Mouse (Mus musculus): ENCODE results near the gene Phf10. TPM values are rescaled to one million over a fixed set of nuclear protein-coding genes. Genes with fewer than 3 reads are reported as not detected.
"Not testable (repeated sequence)": the region's sequence is repeated elsewhere in the genome, so short reads cannot be mapped to it uniquely, and the experiment has no call there.

Phf10 gene
- polyA plus RNA-seq, 1 experiment from 2014 or later: 21.3 TPM

DNA sequence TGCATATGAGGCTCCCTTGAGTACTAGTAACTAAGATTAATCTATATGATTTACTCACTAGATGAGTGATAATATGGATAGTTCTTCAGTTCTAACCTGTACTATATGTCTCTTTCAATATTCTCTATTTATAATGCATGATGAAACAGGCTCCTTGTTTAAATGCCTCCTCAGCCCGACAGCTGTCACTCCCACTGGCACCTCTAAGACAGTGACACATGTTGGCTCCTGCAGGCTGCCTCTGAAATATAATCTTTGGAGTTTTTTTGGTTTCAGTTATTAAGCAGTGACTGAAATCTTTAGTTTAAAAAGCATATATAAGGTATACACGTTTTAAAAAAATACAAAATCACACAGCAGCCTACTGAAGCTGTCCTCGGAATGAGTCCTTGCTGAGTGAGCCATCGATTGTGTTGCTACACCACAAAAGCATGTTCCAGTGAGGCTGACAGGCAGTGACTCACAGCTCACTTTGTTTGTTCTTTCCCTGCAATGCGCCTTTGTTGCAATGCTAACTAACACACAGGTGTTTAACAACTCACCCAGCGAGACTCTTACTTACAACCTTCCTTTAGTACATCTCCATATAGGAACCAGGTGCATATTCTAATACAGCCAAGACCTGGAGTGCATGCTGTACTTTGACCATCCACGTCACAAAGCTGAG, 11.8 kb downstream of the Phf10 start:
- Histone ChIP-seq H3K9me3 (ENCODE audit: control insufficient read depth, low read length) (no peaks in the 10 kb centered on the region), H3K36me3 (ENCODE audit: control insufficient read depth, insufficient read depth, low read length) (peaks cover 50% of the 10 kb centered on the region), H3K4me2 (ENCODE audit: low read depth, low read length) (no peak overlapping the region), H3K9ac (replicated peaks; ENCODE audit: low read depth, low read length) (no peak overlapping the region), H3K27ac (ENCODE audit: low read depth, low read length) (no peak overlapping the region), H3K4me1 (ENCODE audit: control insufficient read depth, insufficient read depth, low read length) (peaks cover 3% of the 10 kb centered on the region; the same call in 1 of the 2 replicates), H3K27me3 (ENCODE audit: control insufficient read depth, insufficient read depth, low read length) (no peaks in the 10 kb centered on the region), H3K4me3 (ENCODE audit: low read depth, low read length) (no peak overlapping the region)
- ATAC-seq (ENCODE audit: low read depth): no peak
- 89% methylated on average over 7 of the region's 7 CpGs for WGBS

DNA sequence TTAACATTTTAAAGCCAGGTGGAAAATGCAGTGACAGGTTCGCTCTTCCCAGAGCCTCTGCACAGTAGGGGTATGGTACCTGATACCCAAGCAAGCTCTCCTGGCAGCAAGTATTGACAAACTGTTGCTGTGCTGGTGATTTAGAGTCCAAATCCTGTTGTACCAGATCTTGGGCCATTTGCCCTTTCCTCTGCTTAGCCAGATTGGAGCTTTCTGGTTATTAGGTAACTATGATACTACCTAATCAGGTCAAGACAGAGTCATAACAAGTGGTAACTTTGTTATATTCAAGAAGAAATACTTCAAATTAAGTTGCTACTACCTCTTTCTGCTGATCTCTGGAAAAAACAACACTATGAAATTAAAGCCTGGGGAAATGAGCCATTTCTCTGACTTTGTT, 16.5 kb downstream of the Phf10 start:
- H3K4me3 ChIP-seq (ENCODE audit: low read depth, low read length): no peak overlapping the region
- H3K9me3 ChIP-seq (ENCODE audit: control insufficient read depth, low read length): no peaks in the 10 kb centered on the region
- H3K27me3 ChIP-seq (ENCODE audit: control insufficient read depth, insufficient read depth, low read length): no peaks in the 10 kb centered on the region; the same call in 1 of the 2 replicates
- H3K4me1 ChIP-seq (ENCODE audit: control insufficient read depth, insufficient read depth, low read length): peaks cover 11% of the 10 kb centered on the region
- no peak for ATAC-seq (ENCODE audit: low read depth)
- H3K4me2 ChIP-seq (ENCODE audit: low read depth, low read length): peak overlapping the region; percentile 98; the same call in 1 of the 2 replicates
- H3K27ac ChIP-seq (ENCODE audit: low read depth, low read length): no peak overlapping the region
- H3K9ac ChIP-seq (replicated peaks; ENCODE audit: low read depth, low read length): no peak overlapping the region
- WGBS: 90% methylated on average over 1 of the region's 1 CpGs
- peaks cover 22% of the 10 kb centered on the region for H3K36me3 ChIP-seq (ENCODE audit: control insufficient read depth, insufficient read depth, low read length)

DNA sequence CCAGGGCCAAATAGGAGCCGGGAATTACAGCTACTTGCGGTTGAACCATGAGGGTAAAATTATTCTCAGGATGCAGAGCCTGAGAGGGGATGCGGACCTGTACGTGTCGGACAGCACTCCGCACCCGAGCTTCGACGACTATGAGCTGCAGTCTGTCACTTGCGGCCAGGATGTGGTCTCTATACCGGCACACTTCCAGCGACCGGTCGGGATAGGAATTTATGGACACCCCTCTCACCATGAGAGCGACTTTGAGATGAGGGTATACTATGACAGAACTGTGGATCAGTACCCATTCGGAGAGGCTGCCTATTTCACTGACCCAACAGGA, 17.4 kb downstream of the Phf10 start:
- peak overlapping the region; percentile 77; the same call in 1 of the 2 replicates for H3K27ac ChIP-seq (ENCODE audit: low read depth, low read length)

DNA sequence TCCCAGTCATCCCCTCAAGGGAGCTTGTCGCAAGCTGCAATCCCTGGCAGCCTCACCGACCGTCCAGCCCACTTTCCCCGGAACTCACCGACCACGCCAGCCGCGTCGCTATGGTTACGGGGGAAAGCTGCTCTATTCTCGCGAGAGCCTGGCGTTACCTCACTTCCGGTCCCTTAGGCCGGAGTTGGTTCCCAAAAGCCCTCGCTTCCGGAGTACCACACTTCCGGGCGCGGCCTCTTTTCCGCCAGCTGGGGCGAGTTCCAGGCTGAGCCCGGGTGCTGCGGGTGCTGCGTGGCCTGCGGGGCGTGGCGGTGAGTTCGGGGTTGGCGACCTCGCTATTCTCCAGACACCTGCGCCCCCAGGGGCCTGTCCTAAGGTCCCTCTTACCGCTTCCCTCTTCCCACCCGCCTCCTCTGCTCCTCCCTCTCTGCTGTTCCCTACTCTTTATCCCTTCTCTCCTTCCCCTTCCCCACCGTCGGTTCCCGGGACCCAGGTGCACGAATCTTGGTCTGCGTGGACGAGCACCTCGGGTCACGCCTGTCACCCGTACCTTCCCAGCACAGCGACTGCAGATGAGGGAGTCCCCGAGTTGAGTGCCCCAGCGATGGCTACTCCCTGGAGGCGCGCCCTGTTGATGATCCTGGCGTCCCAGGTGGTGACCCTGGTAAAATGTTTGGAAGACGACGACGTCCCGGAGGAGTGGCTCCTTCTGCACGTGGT, 17.9 kb downstream of the Phf10 start, which contains the start of the genes Wdr27 and 1600012H06Rik:
TSS of gene Wdr27 (minus strand) at position 150 of the 720 bp plus-strand sequence.
TSS of gene 1600012H06Rik (plus strand) at position 176 of the 720 bp plus-strand sequence.
- peaks cover 11% of the 10 kb centered on the region; the same call in 1 of the 2 replicates for H3K36me3 ChIP-seq (ENCODE audit: control insufficient read depth, insufficient read depth, low read length)
- peaks cover 11% of the 10 kb centered on the region for H3K4me1 ChIP-seq (ENCODE audit: control insufficient read depth, insufficient read depth, low read length)
- H3K9ac ChIP-seq (replicated peaks; ENCODE audit: low read depth, low read length): peak within 1 kb of the TSS; percentile 83
- peak within 1 kb of the TSS; percentile 98 for H3K4me2 ChIP-seq (ENCODE audit: low read depth, low read length)
- peak; percentile 99 for ATAC-seq (ENCODE audit: low read depth)
- H3K9me3 ChIP-seq (ENCODE audit: control insufficient read depth, low read length): no peaks in the 10 kb centered on the region
- peak within 1 kb of the TSS; percentile 75 for H3K4me3 ChIP-seq (ENCODE audit: low read depth, low read length)
- H3K27ac ChIP-seq (ENCODE audit: low read depth, low read length): peak within 1 kb of the TSS; percentile 77
- WGBS: under 1% methylated on average over 54 of the region's 54 CpGs
- H3K27me3 ChIP-seq (ENCODE audit: control insufficient read depth, insufficient read depth, low read length): no peaks in the 10 kb centered on the region; the same call in 1 of the 2 replicates

More for the DNA sequence above, 17.4 kb downstream of the Phf10 start:
- ATAC-seq (ENCODE audit: low read depth): no peak; the same call in 1 of the 2 replicates
- Histone ChIP-seq H3K9me3 (ENCODE audit: control insufficient read depth, low read length) (no peaks in the 10 kb centered on the region), H3K27me3 (ENCODE audit: control insufficient read depth, insufficient read depth, low read length) (no peaks in the 10 kb centered on the region; the same call in 1 of the 2 replicates), H3K36me3 (ENCODE audit: control insufficient read depth, insufficient read depth, low read length) (peaks cover 16% of the 10 kb centered on the region), H3K9ac (replicated peaks; ENCODE audit: low read depth, low read length) (peak overlapping the region; percentile 83), H3K4me3 (ENCODE audit: low read depth, low read length) (peak overlapping the region; percentile 75), H3K4me2 (ENCODE audit: low read depth, low read length) (peak overlapping the region; percentile 98), H3K4me1 (ENCODE audit: control insufficient read depth, insufficient read depth, low read length) (peaks cover 11% of the 10 kb centered on the region)
- WGBS: 17% methylated on average over 16 of the region's 16 CpGs

DNA sequence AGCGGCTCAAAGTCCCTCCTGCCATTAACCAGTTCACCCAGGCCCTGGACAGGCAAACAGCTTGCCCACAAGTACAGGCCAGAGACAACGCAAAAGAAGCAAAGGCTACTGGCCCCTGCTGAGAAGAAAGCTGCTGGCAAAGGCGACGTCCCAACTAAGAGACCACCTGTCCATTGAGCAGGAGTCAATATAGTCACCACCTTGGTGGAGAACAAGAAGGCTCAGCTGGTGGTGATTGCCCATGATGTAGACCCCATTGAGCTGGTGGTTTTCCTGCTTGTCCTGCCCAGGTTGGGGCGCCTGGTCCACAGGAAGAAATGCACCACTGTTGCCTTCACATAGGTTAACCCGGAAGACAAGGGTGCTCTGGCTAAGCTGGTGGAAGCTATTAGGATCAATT, 18.9 kb downstream of the Phf10 start:
- H3K4me1 ChIP-seq (ENCODE audit: control insufficient read depth, insufficient read depth, low read length): peaks cover 11% of the 10 kb centered on the region
- peak overlapping the region; percentile 75 for H3K4me3 ChIP-seq (ENCODE audit: low read depth, low read length)
- not testable (repeated sequence) for H3K27me3 ChIP-seq (ENCODE audit: control insufficient read depth, insufficient read depth, low read length); H3K9me3 ChIP-seq (ENCODE audit: control insufficient read depth, low read length); ATAC-seq (ENCODE audit: low read depth); H3K27ac ChIP-seq (ENCODE audit: low read depth, low read length)
- H3K36me3 ChIP-seq (ENCODE audit: control insufficient read depth, insufficient read depth, low read length): peaks cover 10% of the 10 kb centered on the region; the same call in 1 of the 2 replicates
- peak overlapping the region; percentile 83; the same call in 1 of the 2 replicates for H3K9ac ChIP-seq (replicated peaks; ENCODE audit: low read depth, low read length)
- peak overlapping the region; percentile 98 for H3K4me2 ChIP-seq (ENCODE audit: low read depth, low read length)
- WGBS: 62% methylated on average over 6 of the region's 6 CpGs

DNA sequence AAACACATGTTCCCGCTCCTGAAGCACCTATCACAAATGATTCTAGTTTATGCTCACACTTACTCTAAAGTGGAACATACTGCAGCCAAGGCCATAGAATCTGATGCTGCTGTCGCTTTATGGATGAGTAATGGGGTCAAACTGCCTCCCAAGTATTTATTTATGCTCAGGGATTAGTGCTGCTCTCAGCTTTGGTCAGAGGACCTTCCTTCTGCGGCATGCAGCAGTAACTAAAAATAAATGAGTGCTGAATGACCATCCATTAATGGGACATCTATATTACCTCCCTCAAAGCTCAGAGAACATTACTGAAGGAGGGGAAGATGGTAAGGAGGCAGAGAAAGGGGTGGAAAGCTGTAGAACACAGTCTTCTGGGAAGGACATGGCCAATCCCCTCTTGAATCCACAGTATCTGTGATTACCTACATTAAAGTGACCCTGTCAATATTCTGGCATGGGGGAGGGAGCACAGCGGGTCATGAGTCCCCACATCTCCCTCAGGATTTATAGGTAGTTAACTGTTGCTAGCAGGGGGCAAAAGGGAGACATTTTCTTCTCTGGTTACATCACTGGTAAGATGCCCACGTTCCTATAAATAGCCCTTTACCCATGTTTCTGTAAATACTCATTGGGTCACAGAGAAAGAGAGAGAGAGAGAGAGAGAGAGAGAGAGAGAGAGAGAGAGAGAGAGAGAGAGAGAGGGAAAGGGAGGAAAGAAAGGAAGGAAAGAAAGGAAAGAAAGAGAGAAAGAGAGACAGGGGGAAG, 25.1 kb downstream of the Phf10 start:
- H3K9me3 ChIP-seq (ENCODE audit: control insufficient read depth, low read length): no peaks in the 10 kb centered on the region
- WGBS: 68% methylated on average over 5 of the region's 5 CpGs
- no peak overlapping the region for H3K4me3 ChIP-seq (ENCODE audit: low read depth, low read length)
- H3K9ac ChIP-seq (replicated peaks; ENCODE audit: low read depth, low read length): no peak overlapping the region
- no peaks in the 10 kb centered on the region for H3K27me3 ChIP-seq (ENCODE audit: control insufficient read depth, insufficient read depth, low read length)
- no peak overlapping the region for H3K27ac ChIP-seq (ENCODE audit: low read depth, low read length)
- no peaks in the 10 kb centered on the region for H3K36me3 ChIP-seq (ENCODE audit: control insufficient read depth, insufficient read depth, low read length)
- H3K4me1 ChIP-seq (ENCODE audit: control insufficient read depth, insufficient read depth, low read length): no peaks in the 10 kb centered on the region
- H3K4me2 ChIP-seq (ENCODE audit: low read depth, low read length): no peak overlapping the region
- no peak for ATAC-seq (ENCODE audit: low read depth)

DNA sequence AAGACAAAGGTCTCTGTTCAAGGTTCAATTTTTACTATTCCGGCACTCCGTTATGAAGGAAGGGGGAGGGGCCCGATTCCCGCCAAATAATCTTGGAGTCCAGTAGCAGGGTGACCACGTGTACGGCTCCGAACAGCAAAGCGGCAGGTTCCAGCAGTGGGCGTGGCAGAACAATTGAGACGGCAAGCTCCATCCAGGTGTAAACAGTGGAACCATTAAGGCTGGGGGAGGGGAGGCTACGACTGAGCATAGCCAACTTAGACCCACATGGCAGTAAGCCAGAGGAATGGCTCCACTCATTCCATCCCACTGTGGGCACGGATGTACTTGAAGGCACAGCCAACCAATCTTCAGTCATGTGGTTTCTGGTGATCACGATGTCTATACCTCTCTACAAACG, 25.8 kb downstream of the Phf10 start:
- H3K36me3 ChIP-seq (ENCODE audit: control insufficient read depth, insufficient read depth, low read length); ATAC-seq (ENCODE audit: low read depth); H3K4me2 ChIP-seq (ENCODE audit: low read depth, low read length); H3K4me1 ChIP-seq (ENCODE audit: control insufficient read depth, insufficient read depth, low read length); H3K4me3 ChIP-seq (ENCODE audit: low read depth, low read length); H3K27me3 ChIP-seq (ENCODE audit: control insufficient read depth, insufficient read depth, low read length); H3K9me3 ChIP-seq (ENCODE audit: control insufficient read depth, low read length); H3K27ac ChIP-seq (ENCODE audit: low read depth, low read length); H3K9ac ChIP-seq (replicated peaks; ENCODE audit: low read depth, low read length): not testable (repeated sequence)
- WGBS: 82% methylated on average over 12 of the region's 14 CpGs

DNA sequence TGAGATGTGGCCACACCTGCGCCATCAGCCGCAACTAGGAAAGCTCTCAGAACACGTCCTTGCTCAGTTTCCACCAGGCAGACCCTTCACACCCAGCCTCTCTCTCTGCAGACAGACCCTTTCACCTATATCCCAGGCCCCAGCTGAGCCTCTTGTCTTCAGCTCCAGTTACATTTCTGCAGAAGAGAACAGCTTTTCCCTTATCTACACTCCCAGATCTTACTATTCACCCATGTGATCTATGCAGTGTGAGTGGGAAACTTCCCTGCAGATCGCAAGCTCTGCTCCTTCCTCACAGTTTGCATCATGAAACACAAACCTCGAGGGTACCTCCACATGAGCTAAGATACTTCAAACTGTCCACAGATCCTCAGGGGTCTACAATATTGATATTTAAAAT, 29.6 kb downstream of the Phf10 start:
- no peak for ATAC-seq (ENCODE audit: low read depth)
- no peak overlapping the region for H3K27ac ChIP-seq (ENCODE audit: low read depth, low read length)
- 90% methylated on average over 5 of the region's 5 CpGs for WGBS
- no peak overlapping the region for H3K4me2 ChIP-seq (ENCODE audit: low read depth, low read length)
- no peak overlapping the region for H3K9ac ChIP-seq (replicated peaks; ENCODE audit: low read depth, low read length)
- no peak overlapping the region for H3K4me3 ChIP-seq (ENCODE audit: low read depth, low read length)
- no peaks in the 10 kb centered on the region for H3K9me3 ChIP-seq (ENCODE audit: control insufficient read depth, low read length)
- H3K4me1 ChIP-seq (ENCODE audit: control insufficient read depth, insufficient read depth, low read length): no peaks in the 10 kb centered on the region
- no peaks in the 10 kb centered on the region for H3K36me3 ChIP-seq (ENCODE audit: control insufficient read depth, insufficient read depth, low read length)
- H3K27me3 ChIP-seq (ENCODE audit: control insufficient read depth, insufficient read depth, low read length): no peaks in the 10 kb centered on the region
